Mouse (Mus musculus) G1E (cell line): ENCODE results near the gene Notch2. TPM values are rescaled to one million over a fixed set of nuclear protein-coding genes. Genes with fewer than 3 reads are reported as not detected.

ENCODE experiments used
- ATAC-seq: 2 replicates; pipeline ENCODE4 v1.8.0; 2016; ENCODE audit warnings: mild to moderate bottlenecking; ENCODE audit not compliant: insufficient number of reproducible peaks, poor library complexity, low FRiP score, severe bottlenecking; ENCODE audit errors: extremely low read depth
- DNase-seq: peaks from one replicate; pipeline ENCODE4 v3.0.0; 2012; ENCODE audit warnings: low spot score
- H3K27me3 ChIP-seq: 2 replicates; pipeline ENCODE4 v1.6.1; 2012; ENCODE audit warnings: mild to moderate bottlenecking, low read length, inconsistent platforms; ENCODE audit not compliant: insufficient read depth
- H3K36me3 ChIP-seq: replicated peaks from 2 replicates; pipeline ENCODE3; 2012; ENCODE audit warnings: mild to moderate bottlenecking, inconsistent platforms
- H3K4me1 ChIP-seq: 2 replicates; pipeline ENCODE4 v1.6.1; 2012; ENCODE audit warnings: low read depth, low read length, inconsistent platforms, mixed read lengths; ENCODE audit not compliant: insufficient read depth
- H3K4me3 ChIP-seq: 2 replicates; pipeline ENCODE4 v1.5.1; 2012; ENCODE audit warnings: low read depth, mild to moderate bottlenecking, inconsistent platforms, low read length, moderate library complexity, mixed read lengths
- H3K9me3 ChIP-seq: replicated peaks from 2 replicates; pipeline ENCODE4 v1.6.1; 2012; ENCODE audit warnings: inconsistent platforms
- CTCF ChIP-seq: IDR thresholded peaks from 2 replicates; pipeline ENCODE4 v1.5.1; 2012; ENCODE audit warnings: low read depth, low read length, inconsistent platforms, mixed read lengths
- GATA1 ChIP-seq: IDR thresholded peaks from 2 replicates; pipeline ENCODE4 v1.6.1; 2012; ENCODE audit warnings: borderline replicate concordance, low read length, inconsistent platforms, mixed read lengths
- GATA2 ChIP-seq: IDR thresholded peaks from 2 replicates; pipeline ENCODE4 v1.6.1; 2012; ENCODE audit warnings: low read depth, low read length, inconsistent platforms, borderline replicate concordance
- POLR2AphosphoS5 ChIP-seq: IDR thresholded peaks from 2 replicates; pipeline ENCODE4 v1.6.1; 2012; ENCODE audit warnings: low read depth, low read length, inconsistent platforms; ENCODE audit not compliant: insufficient replicate concordance
- TAL1 ChIP-seq: conservative IDR thresholded peaks from 2 replicates; pipeline ENCODE4 v1.6.1; 2012; ENCODE audit warnings: low read depth, low read length, inconsistent platforms, mixed read lengths
- polyA plus RNA-seq: library from polyadenylated mRNA; stranded (reverse); fragments of >175 nt; gene quantifications from 2 replicates; pipeline ENCODE4 v1.2.3, GENCODE M21; 2012
- total RNA-seq, 2 experiments: library from RNA; stranded (forward) in 1 of 2; stranded (reverse) in 1 of 2; fragments of 200-1000 nt in 1 of 2; fragments of >200 nt in 1 of 2; fragmentation: Nextera tagmentation in 1 of 2; gene quantifications; 2 replicates each; pipeline ENCODE4 v1.2.3; 2014 to 2017

The Notch2 gene
- total and polyA plus RNA-seq, 3 experiments: under 0.01 TPM; not detected in 2

DNA sequence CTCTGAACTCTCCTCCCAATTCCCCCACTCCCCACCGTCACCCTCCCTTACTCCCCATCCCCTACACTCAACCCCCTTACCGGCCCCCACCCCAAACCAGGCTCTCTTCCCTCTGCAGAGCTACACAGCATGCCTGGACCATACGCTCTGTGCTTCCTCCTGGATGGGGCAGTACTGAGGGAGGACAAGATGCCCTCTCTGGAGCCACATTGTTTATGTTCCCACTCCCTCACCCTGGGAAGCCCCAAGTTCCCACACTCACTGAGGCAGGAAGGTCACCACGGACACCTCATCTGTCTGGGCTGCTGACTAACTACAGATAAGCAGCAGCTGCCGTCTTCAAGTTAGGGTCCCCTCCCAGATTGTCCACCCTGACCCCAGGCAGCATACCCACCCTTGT is 41.1 kb upstream of the Notch2 start:
- DNase-seq (no peak), ATAC-seq (no peak)
- Histone ChIP-seq H3K36me3 (no peaks in the 10 kb centered on the region), H3K9me3 (peaks cover 31% of the 10 kb centered on the region), H3K27me3 (no peaks in the 10 kb centered on the region), H3K4me3 (no peak overlapping the region; the same call in 1 of the 2 replicates), H3K4me1 (no peaks in the 10 kb centered on the region)
- TF ChIP-seq CTCF (no peak), GATA2 (no peak), TAL1 (no peak), GATA1 (no peak), POLR2AphosphoS5 (no peak)

DNA sequence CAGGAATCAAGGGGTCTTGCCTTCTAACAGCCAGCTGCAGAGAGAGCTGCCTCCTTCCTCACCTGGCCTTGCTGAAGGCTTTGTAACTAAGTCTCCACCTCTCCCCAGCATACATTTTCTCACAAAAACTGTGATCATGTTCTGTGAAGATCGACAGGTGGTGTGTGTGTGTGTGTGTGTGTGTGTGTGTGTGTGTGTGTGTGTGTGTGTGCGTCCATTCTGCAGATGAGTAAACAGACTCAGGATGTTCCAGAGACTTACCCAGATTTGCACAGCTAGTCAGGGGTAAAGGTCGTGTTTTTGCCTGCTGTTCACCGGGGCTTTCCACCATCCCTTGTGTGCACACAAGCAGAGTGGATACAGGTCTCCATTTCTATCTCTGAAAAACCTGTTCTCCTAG is 40.6 kb upstream of the Notch2 start:
- TF ChIP-seq GATA2 (no peak), POLR2AphosphoS5 (no peak), CTCF (no peak), TAL1 (no peak), GATA1 (no peak)
- H3K36me3 ChIP-seq: no peaks in the 10 kb centered on the region
- ATAC-seq (no peak), DNase-seq (no peak)
- H3K27me3 ChIP-seq: no peaks in the 10 kb centered on the region
- peaks cover 34% of the 10 kb centered on the region for H3K9me3 ChIP-seq
- no peaks in the 10 kb centered on the region for H3K4me1 ChIP-seq
- H3K4me3 ChIP-seq: no peak overlapping the region

DNA sequence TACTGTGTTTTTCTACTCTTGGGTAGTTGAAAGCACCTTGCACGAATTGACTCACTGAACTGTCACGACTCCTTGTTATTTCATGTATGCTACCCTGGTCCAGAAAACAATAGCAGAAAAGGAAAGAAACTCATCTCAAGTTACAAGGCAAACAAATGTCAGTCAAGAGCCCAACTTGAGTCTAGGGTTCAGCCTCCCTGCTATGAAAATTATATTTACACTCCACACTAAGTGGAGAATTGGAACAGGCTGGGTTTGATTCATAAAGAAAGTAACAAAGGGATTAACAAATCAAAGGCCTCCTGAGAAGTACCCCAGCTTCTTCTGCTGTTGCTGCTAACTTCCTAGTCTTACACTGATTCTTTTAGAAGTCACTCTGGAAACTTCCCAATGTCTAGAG is 40.0 kb upstream of the Notch2 start:
- TF ChIP-seq CTCF (no peak), TAL1 (no peak), GATA1 (no peak), GATA2 (no peak), POLR2AphosphoS5 (no peak)
- H3K4me1 ChIP-seq: no peaks in the 10 kb centered on the region
- ATAC-seq: no peak
- peaks cover 36% of the 10 kb centered on the region for H3K9me3 ChIP-seq
- DNase-seq: no peak
- H3K4me3 ChIP-seq: no peak overlapping the region
- no peaks in the 10 kb centered on the region for H3K36me3 ChIP-seq
- H3K27me3 ChIP-seq: no peaks in the 10 kb centered on the region

DNA sequence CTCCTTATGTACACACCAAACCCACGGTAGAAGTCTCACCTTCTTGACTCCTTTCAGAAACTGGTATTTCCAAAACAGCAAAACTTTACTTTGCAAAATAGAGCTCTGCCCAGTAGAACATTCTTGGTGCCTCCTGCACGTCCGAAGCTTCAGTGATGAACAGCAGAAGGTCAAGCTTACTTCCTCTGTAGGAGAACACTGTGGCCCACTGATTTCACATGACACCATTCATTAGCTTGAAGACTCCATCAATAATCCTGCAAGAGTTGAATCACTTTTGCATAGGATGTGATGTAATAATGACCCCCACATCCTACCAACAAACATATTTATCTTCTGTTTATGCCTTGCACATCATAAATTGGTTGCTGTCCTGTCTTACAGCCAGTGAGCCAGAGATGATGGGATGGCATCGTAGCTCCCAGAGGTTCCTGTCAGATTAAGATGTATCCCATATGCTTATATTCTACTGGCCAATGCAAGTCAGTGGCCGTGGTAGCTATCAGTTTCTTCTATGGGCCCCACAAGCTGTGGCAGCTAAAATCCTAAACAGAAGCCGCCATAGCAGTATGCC is 39.0 kb upstream of the Notch2 start:
- Histone ChIP-seq H3K36me3 (no peaks in the 10 kb centered on the region), H3K9me3 (peaks cover 40% of the 10 kb centered on the region), H3K27me3 (no peaks in the 10 kb centered on the region), H3K4me1 (no peaks in the 10 kb centered on the region), H3K4me3 (no peak overlapping the region)
- DNase-seq (no peak), ATAC-seq (no peak)
- TF ChIP-seq TAL1: no peak
- no peak for TF ChIP-seq GATA2
- no peak for TF ChIP-seq GATA1
- no peak for TF ChIP-seq CTCF
- TF ChIP-seq POLR2AphosphoS5: no peak

DNA sequence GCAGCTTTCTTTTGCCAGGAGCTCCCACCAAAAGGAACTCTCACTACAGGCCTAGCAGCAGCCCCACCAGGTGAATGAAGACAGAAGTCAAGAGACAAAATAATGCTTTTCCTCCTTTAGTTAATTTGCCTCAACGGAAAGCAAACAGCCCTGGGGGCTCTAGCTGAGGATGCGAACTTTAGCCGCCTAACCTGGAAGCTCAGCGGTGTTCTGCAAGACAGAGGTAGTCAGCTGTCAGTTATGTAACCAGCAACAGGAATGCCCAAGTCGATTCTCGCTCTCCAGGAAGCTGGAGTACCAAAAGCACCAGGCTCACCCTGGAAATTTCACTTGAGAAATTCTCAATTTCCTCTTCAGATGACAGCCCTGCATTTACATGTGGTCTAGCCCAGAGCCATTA is 36.6 kb upstream of the Notch2 start:
- Histone ChIP-seq H3K9me3 (peaks cover 35% of the 10 kb centered on the region), H3K27me3 (no peaks in the 10 kb centered on the region), H3K4me1 (no peaks in the 10 kb centered on the region), H3K36me3 (no peaks in the 10 kb centered on the region), H3K4me3 (no peak overlapping the region)
- DNase-seq (no peak), ATAC-seq (no peak)
- TF ChIP-seq CTCF: no peak
- no peak for TF ChIP-seq POLR2AphosphoS5
- TF ChIP-seq GATA1: no peak
- no peak for TF ChIP-seq GATA2
- no peak for TF ChIP-seq TAL1

DNA sequence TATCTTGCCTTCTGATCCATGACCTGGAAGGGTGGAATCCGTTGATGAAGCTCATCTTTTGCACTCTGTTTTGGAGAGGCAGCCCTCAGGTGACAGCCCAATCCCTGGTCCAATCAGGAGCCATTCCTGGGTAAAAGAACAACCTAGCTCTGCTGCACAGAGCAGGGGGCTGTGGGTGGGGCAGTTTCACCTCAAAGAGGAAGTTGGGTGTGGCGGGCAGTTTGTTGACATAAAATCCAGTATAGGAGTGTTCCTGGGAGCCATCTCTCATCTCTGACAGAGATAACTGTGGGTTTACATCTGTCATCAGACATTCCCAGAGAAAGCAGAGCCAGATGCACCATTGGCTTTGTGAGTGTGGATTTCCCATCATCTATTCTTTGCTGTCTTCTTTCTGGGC is 34.6 kb upstream of the Notch2 start:
- ATAC-seq: no peak

More for the DNA sequence above, 34.6 kb upstream of the Notch2 start:
- Histone ChIP-seq H3K4me3 (no peak overlapping the region), H3K36me3 (no peaks in the 10 kb centered on the region), H3K4me1 (no peaks in the 10 kb centered on the region), H3K27me3 (no peaks in the 10 kb centered on the region), H3K9me3 (peaks cover 36% of the 10 kb centered on the region)
- DNase-seq: no peak
- TF ChIP-seq TAL1 (no peak), POLR2AphosphoS5 (no peak), GATA1 (no peak), CTCF (no peak), GATA2 (no peak)
